Mouse (Mus musculus) CH12.LX (cell line): Measurements from ENCODE around the gene Epsti1. TPM values are rescaled to one million over a fixed set of nuclear protein-coding genes. Genes with fewer than 3 reads are reported as not detected.

ENCODE experiments used
- BHLHE40 ChIP-seq: IDR thresholded peaks from 2 replicates; pipeline ENCODE4 v1.6.1; 2011; ENCODE audit warnings: mild to moderate bottlenecking, low read depth, low read length, improper control_type of control experiment
- MAX ChIP-seq: IDR thresholded peaks from 2 replicates; pipeline ENCODE4 v1.6.1; 2011; ENCODE audit warnings: low read length, improper control_type of control experiment
- MEF2A ChIP-seq: IDR thresholded peaks from 2 replicates; pipeline ENCODE4 v1.6.1; 2014; ENCODE audit warnings: low read depth, mild to moderate bottlenecking, inconsistent platforms, low read length, improper control_type of control experiment, borderline replicate concordance
- ZC3H11A ChIP-seq: IDR thresholded peaks from 2 replicates; pipeline ENCODE4 v1.6.1; 2012; ENCODE audit warnings: low read depth, mild to moderate bottlenecking, inconsistent platforms, low read length, improper control_type of control experiment
- polyA plus RNA-seq: library from polyadenylated mRNA; unstranded; fragments of >175 nt; gene quantifications from 2 replicates; pipeline ENCODE4 v1.2.1, GENCODE M21; 2012; ENCODE audit warnings: low read depth; ENCODE audit not compliant: insufficient read length
- total RNA-seq, 2 experiments: library from RNA; depleted of rRNA; stranded (reverse); fragments of 300-350 nt in 1 of 2; fragments of >200 nt in 1 of 2; gene quantifications; 2 replicates each; pipeline ENCODE4 v1.2.3; 2012 to 2014

The Epsti1 gene
- total and polyA plus RNA-seq, 3 experiments: 0.59 to 2.2 (median 2.2) TPM

DNA sequence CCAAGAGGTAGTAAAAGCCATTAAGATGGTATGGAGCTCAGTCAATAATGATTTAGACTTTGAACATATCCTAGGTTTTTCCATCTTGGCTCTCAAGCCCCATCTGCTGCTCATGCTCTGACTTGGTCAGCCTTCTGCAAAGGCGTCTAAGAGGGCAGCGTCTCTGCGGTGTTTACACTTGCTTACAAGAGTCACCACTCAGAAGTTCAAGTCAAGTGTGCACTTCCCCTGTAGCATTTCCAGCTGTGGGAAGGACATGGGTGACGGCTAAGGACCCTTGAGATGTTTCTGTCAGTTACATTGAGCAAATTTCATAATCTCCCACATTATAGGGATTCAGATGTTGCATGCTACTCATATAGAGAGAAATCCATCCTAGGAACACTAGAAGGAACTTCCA is 144.6 kb downstream of the Epsti1 start (continued):
- TF ChIP-seq ZC3H11A: no peak
- no peak for TF ChIP-seq MEF2A
- TF ChIP-seq BHLHE40: no peak
- TF ChIP-seq MAX: no peak

Other genes with a start within 250 kb of the Epsti1 start
- gene Dnajc15, start 29.1 kb upstream of the Epsti1 start, total RNA-seq (2012; rRNA removed): 39.5 and 47.0 TPM in 2 replicates
- 41.7 and 48.6 TPM in 2 replicates for gene Dnajc15, start 29.1 kb upstream of the Epsti1 start, total RNA-seq (2014; rRNA removed)
- gene Dnajc15, start 29.1 kb upstream of the Epsti1 start, polyA plus RNA-seq: 56.8 and 59.0 TPM in 2 replicates
- gene Fam216b, start 184.8 kb downstream of the Epsti1 start, total RNA-seq (2012; rRNA removed): not detected in 2 replicates
- not detected in 2 replicates for gene Fam216b, start 184.8 kb downstream of the Epsti1 start, total RNA-seq (2014; rRNA removed)
- gene Fam216b, start 184.8 kb downstream of the Epsti1 start, polyA plus RNA-seq: not detected in 2 replicates